Mouse (Mus musculus) stomach, embryonic 16.5 days (tissue): ENCODE results near the gene Armc2. TPM values are rescaled to one million over a fixed set of nuclear protein-coding genes. Genes with fewer than 3 reads are reported as not detected.

ENCODE experiments used
- ATAC-seq: fragments of 200-750 bp; cut with Nextera tagmentation; 2 replicates; pipeline ENCODE4 v1.8.0; 2017; ENCODE audit warnings: moderate number of reproducible peaks, moderate TSS enrichment; ENCODE audit not compliant: insufficient read depth, low FRiP score
- H3K27ac ChIP-seq: fragments of 300-500 bp; sonication (generic); 2 replicates; pipeline ENCODE4 v1.5.1; 2014; ENCODE audit warnings: low read length
- H3K27me3 ChIP-seq: fragments of 300-500 bp; sonication (generic); 2 replicates; pipeline ENCODE4 v1.6.1; 2014; ENCODE audit warnings: low read length, control low read depth, mixed read lengths; ENCODE audit not compliant: control insufficient read depth, insufficient read depth
- H3K36me3 ChIP-seq: fragments of 300-500 bp; sonication (generic); 2 replicates; pipeline ENCODE4 v1.6.1; 2014; ENCODE audit warnings: low read length; ENCODE audit not compliant: control insufficient read depth, insufficient read depth
- H3K4me1 ChIP-seq: fragments of 300-500 bp; sonication (generic); 2 replicates; pipeline ENCODE4 v1.6.1; 2014; ENCODE audit warnings: low read length, control low read depth, mixed read lengths; ENCODE audit not compliant: control insufficient read depth, insufficient read depth
- H3K4me2 ChIP-seq: fragments of 300-500 bp; sonication (generic); 2 replicates; pipeline ENCODE4 v1.6.1; 2014; ENCODE audit warnings: low read depth, low read length, mixed read lengths
- H3K4me3 ChIP-seq: fragments of 300-500 bp; sonication (generic); replicated peaks from 2 replicates; pipeline ENCODE4 v1.5.1; 2014; ENCODE audit warnings: mild to moderate bottlenecking, low read length
- H3K9ac ChIP-seq: fragments of 300-500 bp; sonication (generic); 2 replicates; pipeline ENCODE4 v1.6.1; 2014; ENCODE audit warnings: low read length
- H3K9me3 ChIP-seq: fragments of 300-500 bp; sonication (generic); replicated peaks from 2 replicates; pipeline ENCODE4 v1.6.1; 2016; ENCODE audit warnings: low read length, control low read depth; ENCODE audit not compliant: control insufficient read depth
- WGBS: fragments of 180-500 bp; shearing (Covaris S2); extraction: QIAGEN DNeasy Blood & Tissue Kit; methylation state at CpG from one replicate; pipeline ENCODE4 v1.1.7; 2014; 5-methylcytosine and 5-hydroxymethylcytosine counted together
- polyA plus RNA-seq: library from polyadenylated mRNA; unstranded; fragments of >200 nt; fragmentation: Nextera tagmentation; extraction: Ambion mirVana; gene quantifications from 2 replicates; pipeline ENCODE4 v1.2.1, GENCODE M21; 2015

Armc2 gene
- polyA plus RNA-seq, 1 experiment from 2014 or later: 2.9 TPM

DNA sequence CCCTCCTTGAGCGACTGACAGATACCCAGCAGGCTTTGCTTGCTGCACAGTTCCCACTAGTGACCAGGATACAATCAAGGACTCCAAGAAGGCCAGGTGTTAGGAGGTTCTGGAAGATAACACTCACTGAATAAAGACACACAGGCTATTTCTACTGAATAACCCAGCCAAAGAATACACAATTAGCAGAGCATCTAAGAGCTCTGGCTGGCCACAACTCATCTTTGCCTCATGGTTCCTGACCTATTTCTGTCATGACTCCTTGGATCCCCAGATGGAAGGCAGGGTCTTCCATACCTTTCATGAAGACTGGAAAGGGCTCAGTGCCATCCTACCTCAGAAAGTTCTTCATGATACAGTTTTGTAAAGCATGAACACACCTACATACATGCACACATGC is 14.2 kb downstream of the Armc2 start:
- Histone ChIP-seq H3K4me1 (no peaks in the 10 kb centered on the region), H3K4me3 (no peak overlapping the region), H3K4me2 (no peak overlapping the region), H3K9me3 (no peaks in the 10 kb centered on the region), H3K27ac (no peak overlapping the region), H3K36me3 (no peaks in the 10 kb centered on the region), H3K27me3 (no peaks in the 10 kb centered on the region), H3K9ac (no peak overlapping the region)
- 85% methylated on average over 1 of the region's 1 CpGs for WGBS
- no peak for ATAC-seq

DNA sequence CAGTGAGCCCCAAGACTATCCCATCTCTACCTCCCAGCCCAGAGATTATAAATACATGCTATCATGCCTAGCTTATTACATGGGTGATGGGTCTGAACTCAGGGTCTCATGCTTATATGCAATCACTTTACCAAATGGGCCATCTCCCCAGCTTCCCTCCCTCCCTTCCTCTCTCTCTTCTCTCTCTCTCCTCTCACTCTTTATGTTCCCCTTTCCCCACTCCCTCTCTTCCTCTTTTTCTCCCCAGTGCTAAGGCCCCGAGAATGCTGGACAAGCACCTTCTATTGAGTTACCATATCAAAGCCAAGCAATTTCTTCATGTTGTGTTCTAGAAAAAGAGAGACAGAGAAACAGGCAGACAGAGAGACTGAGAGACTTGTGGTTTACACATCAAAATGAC is 14.7 kb downstream of the Armc2 start:
- H3K27me3 ChIP-seq: no peaks in the 10 kb centered on the region
- WGBS: 76% methylated on average over 1 of the region's 1 CpGs
- H3K27ac ChIP-seq: no peak overlapping the region
- no peak overlapping the region for H3K4me3 ChIP-seq
- H3K9me3 ChIP-seq: no peaks in the 10 kb centered on the region
- no peak overlapping the region for H3K4me2 ChIP-seq
- no peaks in the 10 kb centered on the region for H3K36me3 ChIP-seq
- no peaks in the 10 kb centered on the region for H3K4me1 ChIP-seq
- ATAC-seq: no peak
- no peak overlapping the region for H3K9ac ChIP-seq

DNA sequence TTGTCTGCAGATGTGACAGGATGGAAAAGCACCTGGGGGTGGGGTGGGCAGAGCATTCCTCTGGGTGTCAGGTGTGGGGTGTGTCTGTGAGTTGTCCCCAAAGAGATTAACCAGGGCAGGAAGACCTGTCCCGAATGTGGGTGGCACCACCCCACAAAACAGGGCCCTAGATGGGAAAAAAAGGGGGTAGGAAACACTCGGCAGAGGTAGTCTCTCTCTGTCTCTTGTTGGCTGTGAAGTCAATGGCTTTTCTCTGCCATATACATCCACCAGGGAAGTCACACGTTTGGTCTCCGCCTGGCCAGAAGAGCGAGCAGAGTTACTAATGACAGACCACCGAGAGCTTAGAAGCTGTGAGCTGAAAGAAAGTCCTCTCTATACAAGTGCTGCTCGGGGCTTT is 15.8 kb downstream of the Armc2 start:
- WGBS: 56% methylated on average over 7 of the region's 7 CpGs
- Histone ChIP-seq H3K4me1 (no peaks in the 10 kb centered on the region), H3K4me2 (no peak overlapping the region), H3K27me3 (no peaks in the 10 kb centered on the region), H3K9ac (no peak overlapping the region), H3K36me3 (no peaks in the 10 kb centered on the region), H3K4me3 (no peak overlapping the region), H3K9me3 (no peaks in the 10 kb centered on the region), H3K27ac (no peak overlapping the region)
- no peak for ATAC-seq

DNA sequence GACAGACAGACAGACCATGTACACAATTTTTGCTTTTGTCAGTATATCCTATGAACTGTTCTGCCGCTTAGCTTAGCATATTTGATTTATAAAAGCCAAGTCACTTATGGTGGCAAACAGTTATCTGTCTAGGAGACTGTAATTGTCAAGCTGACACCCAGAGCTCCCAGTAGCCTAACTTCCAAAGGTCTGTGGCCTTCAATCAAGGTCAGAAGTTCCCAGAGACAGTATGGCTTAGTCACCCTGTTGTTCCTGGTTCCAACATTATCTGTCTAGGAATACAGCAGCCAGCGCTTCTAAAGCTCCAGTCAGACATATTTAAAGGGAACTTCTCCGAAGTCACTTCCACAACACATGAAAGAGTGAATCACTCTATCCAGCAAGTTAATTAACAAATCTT is 17.0 kb downstream of the Armc2 start:
- ATAC-seq: no peak
- Histone ChIP-seq H3K4me2 (no peak overlapping the region), H3K27me3 (no peaks in the 10 kb centered on the region), H3K27ac (no peak overlapping the region), H3K9me3 (no peaks in the 10 kb centered on the region), H3K9ac (no peak overlapping the region), H3K36me3 (no peaks in the 10 kb centered on the region), H3K4me1 (no peaks in the 10 kb centered on the region), H3K4me3 (no peak overlapping the region)
- WGBS: 87% methylated on average over 3 of the region's 3 CpGs

DNA sequence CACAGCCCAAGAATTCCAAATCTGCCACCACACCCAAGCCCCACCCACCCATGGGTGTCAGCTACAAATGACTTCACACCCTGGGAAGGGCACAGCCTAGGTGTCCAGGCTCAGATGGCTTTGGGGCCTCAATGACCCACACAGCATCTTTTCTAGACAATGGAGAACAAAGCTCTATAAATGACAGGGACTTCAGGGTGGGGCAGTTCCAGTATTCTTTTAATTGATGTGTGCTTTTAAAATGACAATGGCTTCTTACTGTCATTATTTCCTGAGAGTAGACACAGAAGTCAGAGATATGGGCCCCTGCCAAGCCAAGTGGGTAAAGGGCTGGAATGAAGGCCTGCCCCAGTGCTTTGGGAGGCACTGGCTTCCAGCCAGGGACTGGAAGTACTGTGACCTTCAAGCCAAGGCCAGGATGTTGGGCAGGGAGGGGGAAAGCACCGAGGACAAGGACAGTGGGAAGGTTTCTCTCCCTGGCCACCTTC is 20.5 kb downstream of the Armc2 start:
- Histone ChIP-seq H3K27me3 (no peaks in the 10 kb centered on the region), H3K27ac (no peak overlapping the region), H3K4me1 (no peaks in the 10 kb centered on the region), H3K4me3 (no peak overlapping the region), H3K36me3 (no peaks in the 10 kb centered on the region), H3K9me3 (no peaks in the 10 kb centered on the region), H3K4me2 (no peak overlapping the region), H3K9ac (no peak overlapping the region)
- ATAC-seq: no peak
- 55% methylated on average over 1 of the region's 1 CpGs for WGBS

DNA sequence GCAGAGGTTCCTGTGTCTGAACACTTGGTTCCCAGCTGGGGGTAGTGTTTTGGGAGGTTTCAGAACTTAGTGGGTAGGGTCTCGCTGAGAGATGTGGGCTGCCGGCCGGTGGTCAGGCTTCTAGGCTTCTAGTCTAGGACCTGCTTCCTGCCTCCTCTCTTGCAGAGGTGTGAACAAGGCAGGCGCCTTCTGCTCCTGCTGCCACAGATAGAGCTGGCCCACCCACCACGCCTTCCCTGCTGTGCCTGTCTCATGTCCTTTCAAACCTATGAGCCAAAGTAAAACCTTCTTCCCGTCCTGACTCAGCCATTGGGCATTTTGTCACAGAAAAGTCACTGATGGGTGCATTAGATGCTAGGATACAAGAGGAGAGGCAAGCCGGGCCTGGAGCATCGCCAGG is 22.1 kb downstream of the Armc2 start:
- no peak overlapping the region for H3K9ac ChIP-seq
- H3K4me1 ChIP-seq: peaks cover 10% of the 10 kb centered on the region
- no peak overlapping the region for H3K27ac ChIP-seq
- no peak overlapping the region for H3K4me2 ChIP-seq
- H3K27me3 ChIP-seq: no peaks in the 10 kb centered on the region
- WGBS: 68% methylated on average over 8 of the region's 8 CpGs
- ATAC-seq: no peak
- H3K4me3 ChIP-seq: no peak overlapping the region
- no peaks in the 10 kb centered on the region for H3K36me3 ChIP-seq
- H3K9me3 ChIP-seq: no peaks in the 10 kb centered on the region

DNA sequence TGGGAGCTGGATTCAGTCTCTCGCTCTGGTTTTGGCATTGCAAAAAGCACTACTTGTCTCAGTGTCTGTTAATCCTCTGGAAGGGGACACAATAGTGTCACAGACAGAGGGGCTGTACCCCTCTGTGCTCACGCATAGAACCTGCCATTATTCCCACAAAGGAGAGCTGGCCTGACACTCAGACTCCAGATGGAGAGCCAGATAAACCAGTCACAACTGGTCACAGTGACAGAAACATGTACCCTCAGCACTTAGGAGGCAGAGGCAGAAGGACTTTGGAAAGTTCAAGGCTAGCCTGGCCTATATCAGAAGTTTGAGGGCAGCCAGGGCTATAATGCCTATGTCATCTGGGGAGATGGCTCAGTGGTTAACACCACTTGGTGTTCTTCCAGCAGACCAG is 23.2 kb downstream of the Armc2 start:
- Histone ChIP-seq H3K9ac (no peak overlapping the region), H3K4me1 (peaks cover 13% of the 10 kb centered on the region), H3K4me2 (no peak overlapping the region), H3K27ac (no peak overlapping the region), H3K4me3 (no peak overlapping the region), H3K9me3 (no peaks in the 10 kb centered on the region), H3K27me3 (no peaks in the 10 kb centered on the region), H3K36me3 (no peaks in the 10 kb centered on the region)
- no peak for ATAC-seq
- 75% methylated on average over 2 of the region's 2 CpGs for WGBS

DNA sequence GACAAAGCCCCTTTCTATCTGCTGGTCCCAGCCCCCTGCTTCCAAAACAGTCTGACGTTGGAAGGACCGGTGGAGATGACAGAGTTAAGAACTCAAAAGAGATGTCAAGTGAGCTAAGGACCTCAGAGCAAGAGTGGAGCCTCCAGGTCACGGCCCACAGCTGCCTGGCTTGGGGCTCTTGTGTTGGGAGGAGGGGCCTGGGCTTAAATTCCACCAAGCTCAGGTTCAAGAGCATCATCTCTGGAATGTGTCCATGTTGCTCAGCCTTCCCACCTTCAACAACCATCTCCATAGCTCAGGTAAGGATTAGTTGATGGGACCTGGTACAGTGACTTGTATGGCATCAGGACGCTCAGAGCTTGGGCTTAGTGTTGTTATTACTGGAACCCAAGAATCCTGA is 23.7 kb downstream of the Armc2 start:
- no peak overlapping the region for H3K9ac ChIP-seq
- H3K4me3 ChIP-seq: no peak overlapping the region
- H3K27ac ChIP-seq: no peak overlapping the region
- peaks cover 13% of the 10 kb centered on the region for H3K4me1 ChIP-seq
- no peaks in the 10 kb centered on the region for H3K27me3 ChIP-seq
- H3K4me2 ChIP-seq: no peak overlapping the region
- H3K36me3 ChIP-seq: no peaks in the 10 kb centered on the region
- WGBS: 68% methylated on average over 4 of the region's 4 CpGs
- no peaks in the 10 kb centered on the region for H3K9me3 ChIP-seq
- no peak for ATAC-seq

DNA sequence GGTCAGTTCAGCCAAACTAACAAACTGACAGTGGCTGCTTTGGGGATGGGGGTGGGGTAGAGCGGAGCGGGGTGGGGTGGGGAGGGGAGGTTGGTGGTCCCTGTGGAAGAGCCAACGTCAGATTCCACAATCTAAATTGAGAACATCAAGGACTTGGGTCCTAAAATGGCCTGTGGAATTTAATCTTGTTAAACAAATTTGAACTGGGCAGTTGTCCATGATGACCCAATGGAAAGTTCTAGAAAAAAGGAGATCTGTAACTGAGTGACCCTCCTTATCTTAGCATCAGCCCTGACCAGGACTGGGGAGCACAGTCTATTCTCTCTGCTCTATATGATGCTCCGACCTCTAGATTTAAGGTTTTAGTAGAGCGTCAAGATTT is 26.2 kb downstream of the Armc2 start:
- H3K27me3 ChIP-seq: no peaks in the 10 kb centered on the region
- H3K9me3 ChIP-seq: no peaks in the 10 kb centered on the region
- no peak overlapping the region; the same call in 1 of the 2 replicates for H3K27ac ChIP-seq
- WGBS: 73% methylated on average over 5 of the region's 5 CpGs
- H3K36me3 ChIP-seq: no peaks in the 10 kb centered on the region
- no peak for ATAC-seq
- peaks cover 13% of the 10 kb centered on the region for H3K4me1 ChIP-seq
- H3K4me3 ChIP-seq: no peak overlapping the region
- no peak overlapping the region for H3K9ac ChIP-seq
- H3K4me2 ChIP-seq: no peak overlapping the region
